Mouse (Mus musculus) brown adipose tissue, adult 24 weeks (tissue): ENCODE measurements around the gene Olfr1156. TPM values are rescaled to one million over a fixed set of nuclear protein-coding genes. Genes with fewer than 3 reads are reported as not detected.

Experiments used
- H3K27ac ChIP-seq: fragments of 200-500 bp; replicated peaks from 2 replicates; pipeline ENCODE4 v1.5.1; 2012; ENCODE audit warnings: low read depth, mild to moderate bottlenecking, low read length
- H3K4me1 ChIP-seq: fragments of 200-500 bp; 2 replicates; pipeline ENCODE4 v1.6.1; 2012; ENCODE audit warnings: low read length, mixed read lengths; ENCODE audit not compliant: control insufficient read depth, insufficient read depth, insufficient read length
- H3K4me3 ChIP-seq: fragments of 200-500 bp; 2 replicates; pipeline ENCODE4 v1.5.1; 2012; ENCODE audit warnings: low read depth, mild to moderate bottlenecking, low read length, moderate library complexity; ENCODE audit not compliant: insufficient read depth
- polyA plus RNA-seq: library from polyadenylated mRNA; stranded (reverse); fragments of >200 nt; gene quantifications from 2 replicates; pipeline ENCODE4 v1.2.4, GENCODE M21; 2012; ENCODE audit not compliant: missing spikeins, insufficient read depth, insufficient read length

The Olfr1156 gene
- not detected in 2 replicates for polyA plus RNA-seq

DNA sequence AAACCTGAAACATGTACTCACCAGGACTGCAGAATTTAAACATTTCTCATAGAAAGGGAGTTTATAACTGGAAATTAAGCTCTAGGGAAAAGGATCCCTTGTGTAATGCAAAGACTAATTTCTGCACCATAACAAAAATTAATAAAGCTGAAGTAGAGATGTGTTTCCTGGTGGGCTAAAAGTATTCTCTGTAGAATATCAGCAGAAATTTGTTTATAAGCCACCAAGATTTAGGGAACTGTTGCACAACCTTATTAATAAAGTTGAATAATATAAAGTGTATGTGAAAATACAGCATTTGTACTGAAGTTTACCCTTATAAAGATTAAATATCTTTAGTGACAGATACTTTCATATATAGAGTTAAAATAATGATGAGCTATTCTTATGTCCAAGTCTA, at the start of gene Olfr1156:
Olfr1156 (minus strand) TSS at position 101 of the 400 bp plus-strand sequence.
- Histone ChIP-seq H3K4me1 (no peaks in the 10 kb centered on the region), H3K4me3 (no peak within 1 kb of the TSS), H3K27ac (no peak within 1 kb of the TSS)

DNA sequence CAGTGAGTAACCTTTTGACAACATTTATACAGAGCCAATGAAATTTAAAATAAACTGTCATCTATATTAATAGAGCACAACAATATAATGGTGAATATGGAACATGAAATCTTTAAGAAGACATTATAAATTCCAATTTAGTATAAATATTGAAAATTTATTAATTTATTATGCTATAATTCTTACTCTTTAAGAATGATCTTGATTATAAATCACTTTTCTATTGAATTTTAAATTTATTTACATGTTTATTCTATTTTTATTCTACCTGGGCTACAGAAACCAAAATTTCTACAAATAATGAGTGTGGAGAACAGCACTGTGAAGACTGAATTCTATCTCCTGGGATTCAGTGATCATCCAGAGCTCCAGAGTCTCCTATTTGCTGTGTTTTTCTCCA, 36.9 kb upstream of the Olfr1156 start, which contains the start of gene Olfr1158:
Olfr1158 (plus strand) TSS at position 301 of the 400 bp plus-strand sequence.
- Histone ChIP-seq H3K4me3 (no peak within 1 kb of the TSS), H3K4me1 (no peaks in the 10 kb centered on the region), H3K27ac (no peak within 1 kb of the TSS)

DNA sequence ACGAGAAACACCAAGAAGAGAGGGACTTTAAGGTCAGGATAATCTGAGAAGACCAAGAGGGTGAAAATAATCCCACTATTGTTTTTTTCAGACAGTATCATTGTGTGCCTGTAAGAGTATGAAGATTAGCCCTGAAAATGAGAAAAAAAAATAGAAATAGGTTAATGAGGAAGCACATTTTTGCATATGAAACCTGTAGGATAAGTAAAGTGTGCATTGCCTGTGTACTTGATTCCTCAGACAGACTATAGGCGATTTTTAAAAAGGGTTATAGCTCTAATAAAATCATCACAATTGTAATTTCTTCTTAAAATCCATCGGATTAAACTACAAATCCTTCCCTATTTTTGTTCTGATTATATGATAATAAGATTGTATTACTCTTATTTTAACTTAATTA, 21.7 kb upstream of the Olfr1156 start, which contains the start of gene Olfr74:
Olfr74 (minus strand) TSS at position 101 of the 400 bp plus-strand sequence.
- Histone ChIP-seq H3K27ac (no peak within 1 kb of the TSS), H3K4me1 (no peaks in the 10 kb centered on the region), H3K4me3 (no peak within 1 kb of the TSS)

DNA sequence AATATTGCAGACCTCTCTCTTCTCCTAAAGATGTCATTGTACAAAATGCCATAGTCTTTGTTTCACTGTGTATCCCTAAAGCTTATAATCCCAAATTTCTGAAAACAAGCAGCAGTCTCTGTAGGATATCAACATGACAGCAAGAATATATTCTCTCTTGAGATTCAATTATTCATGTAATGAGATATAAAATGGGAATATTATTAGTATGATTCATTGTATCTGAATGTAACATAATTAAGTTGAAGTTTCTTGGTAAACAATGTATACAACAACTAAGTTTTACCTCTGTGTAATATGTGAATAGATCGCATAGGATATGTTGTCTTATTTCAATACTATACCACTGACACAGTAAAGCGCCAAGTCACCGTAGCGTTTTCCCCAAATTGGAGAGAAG, 15.3 kb upstream of the Olfr1156 start, which contains the start of gene Olfr1157:
Olfr1157 (minus strand) TSS at position 101 of the 400 bp plus-strand sequence.
- no peak within 1 kb of the TSS for H3K4me3 ChIP-seq
- H3K27ac ChIP-seq = no peak within 1 kb of the TSS
- H3K4me1 ChIP-seq = no peaks in the 10 kb centered on the region

DNA sequence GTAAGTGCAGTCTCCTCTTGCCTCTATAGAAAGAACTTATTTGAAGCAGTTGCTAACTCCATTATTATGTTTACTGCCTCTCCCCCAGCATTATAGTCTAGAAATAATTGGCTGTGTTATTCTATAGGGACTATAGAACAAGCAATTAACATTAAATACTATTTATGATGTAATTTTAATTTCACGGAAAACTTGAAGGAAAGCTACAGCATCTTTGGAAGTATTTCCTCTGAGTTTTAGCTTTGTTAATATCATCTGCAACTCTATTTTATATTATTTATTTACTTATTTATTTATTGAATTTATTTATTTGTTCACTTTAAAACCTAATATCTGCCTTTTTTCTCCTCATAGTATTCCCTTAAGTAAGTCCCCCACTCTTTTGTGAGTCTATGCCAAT, 7.9 kb downstream of the Olfr1156 start, which contains the start of gene Olfr1155:
Olfr1155 (minus strand) TSS at position 101 of the 400 bp plus-strand sequence.
- Histone ChIP-seq H3K27ac (no peak within 1 kb of the TSS), H3K4me3 (no peak within 1 kb of the TSS), H3K4me1 (no peaks in the 10 kb centered on the region)

DNA sequence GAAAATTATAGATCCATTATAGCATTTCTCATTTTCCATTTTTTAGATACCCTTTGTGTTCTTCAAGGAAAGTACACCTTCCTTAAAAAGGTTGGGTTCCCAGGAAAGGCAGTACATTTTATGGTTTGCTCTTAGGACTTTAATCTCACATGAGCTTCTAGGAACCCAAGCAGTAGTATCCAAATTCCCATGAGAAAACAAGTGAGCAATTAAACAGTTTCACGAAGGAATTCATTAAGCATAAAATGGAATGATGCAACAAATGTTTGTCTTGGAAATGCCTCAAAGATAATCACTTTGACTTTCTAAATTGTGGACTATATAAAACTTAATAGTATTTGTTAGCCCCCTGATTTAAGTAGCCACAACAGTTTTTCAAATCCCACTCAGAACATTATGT, 47.8 kb downstream of the Olfr1156 start, which contains the start of gene Olfr1154:
Olfr1154 (minus strand) TSS at position 101 of the 400 bp plus-strand sequence.
- Histone ChIP-seq H3K27ac (no peak within 1 kb of the TSS), H3K4me3 (no peak within 1 kb of the TSS), H3K4me1 (no peaks in the 10 kb centered on the region)

Other genes with a start within 250 kb of the Olfr1156 start
- not detected in 2 replicates for gene Olfr1137, start 239.9 kb downstream of the Olfr1156 start, polyA plus RNA-seq
- gene Olfr1138, start 213.1 kb downstream of the Olfr1156 start, polyA plus RNA-seq = not detected in 2 replicates
- not detected in 2 replicates for gene Olfr1140, start 209.3 kb downstream of the Olfr1156 start, polyA plus RNA-seq
- not detected in 2 replicates for gene Olfr1141, start 199.1 kb downstream of the Olfr1156 start, polyA plus RNA-seq
- gene Olfr152, start 173.6 kb downstream of the Olfr1156 start, polyA plus RNA-seq = not detected in 2 replicates
- not detected in 2 replicates for gene Olfr1143, start 152.5 kb downstream of the Olfr1156 start, polyA plus RNA-seq
- gene Olfr1145, start 143.3 kb downstream of the Olfr1156 start, polyA plus RNA-seq = not detected in 2 replicates
- gene Olfr1148, start 122.6 kb downstream of the Olfr1156 start, polyA plus RNA-seq = not detected in 2 replicates
- not detected in 2 replicates for gene Olfr1150-ps1, start 109.1 kb downstream of the Olfr1156 start, polyA plus RNA-seq
- gene Olfr1151, start 97.2 kb downstream of the Olfr1156 start, polyA plus RNA-seq = not detected in 2 replicates
- gene Olfr1152, start 86.6 kb downstream of the Olfr1156 start, polyA plus RNA-seq = not detected in 2 replicates
- not detected in 2 replicates for gene Olfr1153, start 58.1 kb downstream of the Olfr1156 start, polyA plus RNA-seq
- gene Olfr1154, start 47.9 kb downstream of the Olfr1156 start, polyA plus RNA-seq = not detected in 2 replicates
- not detected in 2 replicates for gene Olfr1155, start 8.0 kb downstream of the Olfr1156 start, polyA plus RNA-seq
- not detected in 2 replicates for gene Olfr1157, start 15.2 kb upstream of the Olfr1156 start, polyA plus RNA-seq
- not detected in 2 replicates for gene Olfr74, start 21.6 kb upstream of the Olfr1156 start, polyA plus RNA-seq
- gene Olfr1158, start 37.0 kb upstream of the Olfr1156 start, polyA plus RNA-seq = not detected in 2 replicates
- gene Olfr1160, start 55.2 kb upstream of the Olfr1156 start, polyA plus RNA-seq = not detected in 2 replicates
- not detected in 2 replicates for gene Olfr1161, start 69.7 kb upstream of the Olfr1156 start, polyA plus RNA-seq
- not detected in 2 replicates for gene Olfr73, start 84.6 kb upstream of the Olfr1156 start, polyA plus RNA-seq
- gene Olfr1162, start 98.0 kb upstream of the Olfr1156 start, polyA plus RNA-seq = not detected in 2 replicates
- not detected in 2 replicates for gene Olfr1163, start 118.7 kb upstream of the Olfr1156 start, polyA plus RNA-seq
- gene Olfr1164, start 140.9 kb upstream of the Olfr1156 start, polyA plus RNA-seq = not detected in 2 replicates
- gene Olfr1166, start 175.2 kb upstream of the Olfr1156 start, polyA plus RNA-seq = not detected in 2 replicates
- gene Olfr1167, start 202.1 kb upstream of the Olfr1156 start, polyA plus RNA-seq = not detected in 2 replicates
- not detected in 2 replicates for gene Olfr1168, start 228.8 kb upstream of the Olfr1156 start, polyA plus RNA-seq